Mouse (Mus musculus): Measurements from ENCODE around the gene Ube2d2b. TPM values are rescaled to one million over a fixed set of nuclear protein-coding genes. Genes with fewer than 3 reads are reported as not detected.

The Ube2d2b gene
- polyA plus RNA-seq, 1 experiment from 2014 or later, result 0.20 TPM

- no peaks in the 10 kb centered on the region for H3K4me1 ChIP-seq
- WGBS, result 72% methylated on average over 1 of the region's 1 CpGs
- H3K27me3 ChIP-seq (ENCODE audit: insufficient read depth, poor library complexity, severe bottlenecking), result no peaks in the 10 kb centered on the region
- no peak for DNase-seq (ENCODE audit: low spot score)
- no peak overlapping the region for H3K27ac ChIP-seq
- H3K9me3 ChIP-seq, result no peaks in the 10 kb centered on the region
- H3K4me3 ChIP-seq, result no peak overlapping the region
- peaks cover 10% of the 10 kb centered on the region for H3K36me3 ChIP-seq
These were observed 7.4 kb upstream of the Ube2d2b start for GRCm38 (mm10) chr5:107822521-107822920.

DNA sequence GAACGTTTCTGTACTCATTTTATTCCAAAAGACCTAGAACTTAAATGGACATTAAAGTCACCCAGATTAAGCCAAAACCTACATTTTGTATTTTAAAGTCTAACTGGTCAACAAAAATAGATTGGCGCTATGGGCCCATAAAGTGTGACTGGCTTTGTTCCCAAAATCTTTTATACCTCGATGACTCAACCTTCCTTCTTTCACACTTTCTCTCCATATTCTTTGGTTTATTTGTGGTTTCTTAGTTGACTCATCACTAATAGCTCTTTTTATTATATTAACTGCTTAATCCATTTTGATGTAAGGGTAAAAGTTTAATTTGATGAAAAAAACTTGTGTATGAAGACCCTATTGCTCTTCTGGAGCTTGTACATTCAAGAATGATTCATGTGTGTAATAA lies 1.5 kb downstream of the Ube2d2b start:
- no peaks in the 10 kb centered on the region for H3K9me3 ChIP-seq
- no peak for DNase-seq (ENCODE audit: low spot score)
- H3K4me1 ChIP-seq, result peaks cover 4% of the 10 kb centered on the region; the same call in 1 of the 2 replicates
- no peak overlapping the region for H3K27ac ChIP-seq
- H3K36me3 ChIP-seq, result peaks cover 10% of the 10 kb centered on the region
- 96% methylated on average over 3 of the region's 3 CpGs for WGBS
- H3K27me3 ChIP-seq (ENCODE audit: insufficient read depth, poor library complexity, severe bottlenecking), result no peaks in the 10 kb centered on the region
- H3K4me3 ChIP-seq, result no peak overlapping the region

- Histone ChIP-seq H3K9me3 (no peaks in the 10 kb centered on the region), H3K4me1 (no peaks in the 10 kb centered on the region), H3K27ac (no peak overlapping the region), H3K27me3 (ENCODE audit: insufficient read depth, poor library complexity, severe bottlenecking) (no peaks in the 10 kb centered on the region), H3K4me3 (no peak overlapping the region), H3K36me3 (peaks cover 10% of the 10 kb centered on the region)
- DNase-seq (ENCODE audit: low spot score), result no peak
- 82% methylated on average over 1 of the region's 1 CpGs for WGBS
These were observed 4.4 kb downstream of the Ube2d2b start for GRCm38 (mm10) chr5:107834287-107834686.

DNA sequence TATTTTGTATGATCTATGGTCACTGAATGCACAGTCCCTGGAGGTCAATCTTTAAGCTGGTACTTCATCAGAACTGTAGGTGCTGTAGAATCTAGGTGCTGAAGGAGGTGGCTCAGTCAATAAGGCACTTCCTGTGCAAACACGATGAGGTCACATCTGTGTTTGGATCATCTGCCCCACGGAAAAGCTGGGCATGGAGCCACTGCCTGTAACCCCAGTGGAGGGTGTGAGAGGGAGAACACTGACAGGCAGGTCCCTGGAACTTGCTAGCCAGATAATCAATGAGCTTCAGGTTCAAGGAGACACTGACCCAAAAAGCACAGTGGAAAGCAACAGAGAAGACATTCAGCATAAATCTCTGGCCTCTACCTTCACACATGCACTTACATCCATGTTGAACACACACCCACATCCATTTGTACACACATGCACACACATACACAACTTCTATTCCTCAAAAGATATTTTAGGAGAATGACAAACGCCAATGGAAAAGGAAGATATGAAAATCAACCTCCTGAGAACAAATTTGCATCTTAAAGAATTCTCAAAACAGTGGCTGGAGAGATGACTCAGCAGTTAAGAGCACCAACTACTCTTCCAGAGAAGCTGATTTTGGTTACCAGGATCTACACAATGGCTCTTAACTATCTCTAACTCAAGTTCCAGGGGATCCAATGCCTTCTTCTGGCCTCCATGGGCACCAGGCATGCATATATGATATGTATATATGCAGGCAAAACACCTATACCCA lies 9.2 kb downstream of the Ube2d2b start:
- no peak overlapping the region for H3K27ac ChIP-seq
- no peaks in the 10 kb centered on the region for H3K9me3 ChIP-seq
- H3K4me3 ChIP-seq, result no peak overlapping the region
- DNase-seq (ENCODE audit: low spot score), result no peak
- 57% methylated on average over 3 of the region's 3 CpGs for WGBS
- H3K4me1 ChIP-seq, result no peaks in the 10 kb centered on the region
- no peaks in the 10 kb centered on the region for H3K27me3 ChIP-seq (ENCODE audit: insufficient read depth, poor library complexity, severe bottlenecking)
- H3K36me3 ChIP-seq, result peaks cover 16% of the 10 kb centered on the region; the same call in 1 of the 2 replicates

DNA sequence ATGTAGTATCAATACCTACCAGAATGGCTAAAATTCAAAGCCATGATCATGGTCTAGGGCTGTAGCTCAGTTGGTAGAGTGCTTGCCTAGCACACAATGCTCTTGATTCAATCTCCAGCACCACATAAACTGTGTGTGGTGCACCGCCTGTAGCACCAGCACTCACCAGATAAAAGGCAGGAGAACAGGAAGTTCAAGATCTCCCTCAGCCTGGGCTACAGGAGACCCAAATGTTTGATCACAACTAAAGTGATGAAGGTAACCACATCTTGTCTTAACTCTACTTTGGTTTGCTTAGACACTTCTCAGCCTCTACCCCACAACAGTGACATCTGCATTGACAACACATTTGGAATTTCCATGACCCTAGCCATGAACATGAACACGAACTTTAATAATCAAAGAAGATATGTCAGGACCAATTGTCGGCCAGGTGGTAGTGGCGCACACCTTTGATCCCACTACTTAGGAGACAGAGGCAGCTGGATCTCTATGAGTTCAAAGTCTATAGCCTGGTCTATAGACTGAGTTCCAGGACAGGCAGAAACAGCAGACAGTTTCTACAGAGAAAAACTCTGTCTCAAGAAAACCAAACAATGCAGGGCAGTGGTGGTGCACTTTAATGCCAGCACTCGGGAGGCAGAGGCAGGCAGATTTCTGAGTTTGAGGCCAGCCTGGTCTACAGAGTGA lies 10.8 kb downstream of the Ube2d2b start:
- Histone ChIP-seq H3K9me3 (no peaks in the 10 kb centered on the region), H3K27ac (no peak overlapping the region), H3K36me3 (peaks cover 16% of the 10 kb centered on the region; the same call in 1 of the 2 replicates), H3K4me1 (no peaks in the 10 kb centered on the region), H3K4me3 (no peak overlapping the region), H3K27me3 (ENCODE audit: insufficient read depth, poor library complexity, severe bottlenecking) (no peaks in the 10 kb centered on the region)
- WGBS, result 90% methylated on average over 5 of the region's 5 CpGs
- DNase-seq (ENCODE audit: low spot score), result no peak

GRCm38 (mm10) chr5:107847349-107847748 lies 17.4 kb downstream of the Ube2d2b start:
- Histone ChIP-seq H3K9me3 (no peaks in the 10 kb centered on the region), H3K4me3 (no peak overlapping the region), H3K36me3 (peaks cover 11% of the 10 kb centered on the region; the same call in 1 of the 2 replicates), H3K27me3 (ENCODE audit: insufficient read depth, poor library complexity, severe bottlenecking) (no peaks in the 10 kb centered on the region), H3K4me1 (0 out of 2 replicates have a peak, but pooled peaks cover 3% of the 10 kb centered on the region), H3K27ac (no peak overlapping the region)
- 88% methylated on average over 5 of the region's 5 CpGs for WGBS
- no peak for DNase-seq (ENCODE audit: low spot score)

DNA sequence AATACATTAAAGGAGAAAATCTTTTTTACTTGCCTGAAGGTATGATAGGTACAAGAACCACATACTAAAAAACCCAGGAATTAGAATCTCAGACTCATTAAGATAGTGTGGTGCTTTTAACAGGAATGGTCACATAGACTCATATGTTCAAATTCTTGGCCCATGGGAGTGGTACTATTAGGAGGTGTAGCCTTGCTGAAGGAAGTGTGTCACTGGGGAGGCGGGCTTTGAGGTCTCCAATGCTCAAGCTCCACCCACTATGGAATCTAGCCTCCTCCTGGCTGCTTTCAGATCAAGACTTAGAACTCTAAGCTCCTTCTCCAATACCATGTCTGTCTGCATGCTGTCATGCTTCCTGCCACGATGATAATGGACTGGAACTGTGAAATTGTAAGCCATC lies 17.9 kb downstream of the Ube2d2b start:
- no peaks in the 10 kb centered on the region for H3K27me3 ChIP-seq (ENCODE audit: insufficient read depth, poor library complexity, severe bottlenecking)
- H3K9me3 ChIP-seq, result no peaks in the 10 kb centered on the region
- no peak overlapping the region for H3K27ac ChIP-seq
- WGBS, result 84% methylated on average over 2 of the region's 2 CpGs
- peaks cover 11% of the 10 kb centered on the region; the same call in 1 of the 2 replicates for H3K36me3 ChIP-seq
- H3K4me3 ChIP-seq, result no peak overlapping the region
- DNase-seq (ENCODE audit: low spot score), result no peak
- H3K4me1 ChIP-seq, result 0 out of 2 replicates have a peak, but pooled peaks cover 3% of the 10 kb centered on the region

- Histone ChIP-seq H3K4me1 (peaks cover 8% of the 10 kb centered on the region), H3K4me3 (no peak overlapping the region), H3K36me3 (peaks cover 11% of the 10 kb centered on the region; the same call in 1 of the 2 replicates), H3K9me3 (no peaks in the 10 kb centered on the region), H3K27me3 (ENCODE audit: insufficient read depth, poor library complexity, severe bottlenecking) (no peaks in the 10 kb centered on the region), H3K27ac (no peak overlapping the region)
- DNase-seq (ENCODE audit: low spot score), result no peak
- 74% methylated on average over 4 of the region's 4 CpGs for WGBS
These were observed 19.1 kb downstream of the Ube2d2b start for GRCm38 (mm10) chr5:107848964-107849363.

- 26% methylated on average over 6 of the region's 6 CpGs for WGBS
- Histone ChIP-seq H3K36me3 (peaks cover 11% of the 10 kb centered on the region; the same call in 1 of the 2 replicates), H3K27ac (peak overlapping the region; percentile 67; the same call in 1 of the 2 replicates), H3K4me3 (no peak overlapping the region), H3K27me3 (ENCODE audit: insufficient read depth, poor library complexity, severe bottlenecking) (no peaks in the 10 kb centered on the region), H3K9me3 (no peaks in the 10 kb centered on the region), H3K4me1 (peaks cover 20% of the 10 kb centered on the region)
- no peak for DNase-seq (ENCODE audit: low spot score)
These were observed 23.9 kb downstream of the Ube2d2b start for GRCm38 (mm10) chr5:107853807-107854206.

GRCm38 (mm10) chr5:107854556-107854955 lies 24.7 kb downstream of the Ube2d2b start:
- no peaks in the 10 kb centered on the region for H3K27me3 ChIP-seq (ENCODE audit: insufficient read depth, poor library complexity, severe bottlenecking)
- peaks cover 19% of the 10 kb centered on the region for H3K4me1 ChIP-seq
- 53% methylated on average over 3 of the region's 3 CpGs for WGBS
- peaks cover 11% of the 10 kb centered on the region; the same call in 1 of the 2 replicates for H3K36me3 ChIP-seq
- DNase-seq (ENCODE audit: low spot score), result peak; percentile 48
- no peaks in the 10 kb centered on the region for H3K9me3 ChIP-seq
- H3K27ac ChIP-seq, result no peak overlapping the region
- no peak overlapping the region for H3K4me3 ChIP-seq

- DNase-seq (ENCODE audit: low spot score), result no peak
- Histone ChIP-seq H3K27ac (no peak overlapping the region), H3K36me3 (0 out of 2 replicates have a peak, but pooled peaks cover under 1% of the 10 kb centered on the region), H3K4me1 (peaks cover 17% of the 10 kb centered on the region), H3K9me3 (no peaks in the 10 kb centered on the region), H3K27me3 (ENCODE audit: insufficient read depth, poor library complexity, severe bottlenecking) (no peaks in the 10 kb centered on the region), H3K4me3 (no peak overlapping the region)
- WGBS, result 69% methylated on average over 2 of the region's 2 CpGs
These were observed 25.6 kb downstream of the Ube2d2b start for GRCm38 (mm10) chr5:107855546-107855945.

GRCm38 (mm10) chr5:107858963-107859362 lies 29.1 kb downstream of the Ube2d2b start:
- Histone ChIP-seq H3K27me3 (ENCODE audit: insufficient read depth, poor library complexity, severe bottlenecking) (no peaks in the 10 kb centered on the region), H3K9me3 (no peaks in the 10 kb centered on the region), H3K4me1 (peaks cover 13% of the 10 kb centered on the region), H3K36me3 (0 out of 2 replicates have a peak, but pooled peaks cover 2% of the 10 kb centered on the region), H3K27ac (no peak overlapping the region), H3K4me3 (no peak overlapping the region)
- WGBS, result 51% methylated on average over 2 of the region's 2 CpGs
- DNase-seq (ENCODE audit: low spot score), result no peak

GRCm38 (mm10) chr5:107863971-107864370 lies 34.1 kb downstream of the Ube2d2b start:
- DNase-seq (ENCODE audit: low spot score), result no peak
- 86% methylated on average over 3 of the region's 3 CpGs for WGBS
- Histone ChIP-seq H3K4me1 (peaks cover 26% of the 10 kb centered on the region), H3K4me3 (no peak overlapping the region), H3K9me3 (no peaks in the 10 kb centered on the region), H3K27ac (no peak overlapping the region), H3K27me3 (ENCODE audit: insufficient read depth, poor library complexity, severe bottlenecking) (no peaks in the 10 kb centered on the region), H3K36me3 (0 out of 2 replicates have a peak, but pooled peaks cover 2% of the 10 kb centered on the region)

Data from heart, embryonic 10.5 days (tissue).